Mouse (Mus musculus): ENCODE measurements around the gene Rnf17.

Gene Rnf17

GRCm38 (mm10) chr14:56402311-56403071 lies at the start of gene Rnf17:
Rnf17 (plus strand) TSS chr14:56402581.
- DNase-seq, result no peak

GRCm38 (mm10) chr14:56354803-56355202 lies 47.6 kb upstream of the Rnf17 start:
- no peak for DNase-seq

- DNase-seq, result no peak
Observed at GRCm38 (mm10) chr14:56355396-56355795, 47.0 kb upstream of the Rnf17 start.

GRCm38 (mm10) chr14:56356196-56356595 lies 46.2 kb upstream of the Rnf17 start:
- no peak for DNase-seq

GRCm38 (mm10) chr14:56358422-56358821 lies 44.0 kb upstream of the Rnf17 start:
- DNase-seq, result no peak

- DNase-seq, result no peak
Observed at GRCm38 (mm10) chr14:56359131-56359530, 43.2 kb upstream of the Rnf17 start.

GRCm38 (mm10) chr14:56364711-56365237 lies 37.6 kb upstream of the Rnf17 start, which contains the start of gene Atp12a:
Atp12a (plus strand) TSS chr14:56365068.
- DNase-seq, result no peak

GRCm38 (mm10) chr14:56365292-56365691 lies 37.1 kb upstream of the Rnf17 start:
- DNase-seq, result no peak

- no peak for DNase-seq
Observed at GRCm38 (mm10) chr14:56366712-56367111, 35.7 kb upstream of the Rnf17 start.

GRCm38 (mm10) chr14:56368834-56369233 lies 33.5 kb upstream of the Rnf17 start:
- DNase-seq, result no peak

- peak; percentile 79 for DNase-seq
Observed at GRCm38 (mm10) chr14:56375731-56376130, 26.6 kb upstream of the Rnf17 start.

- DNase-seq, result no peak
Observed at GRCm38 (mm10) chr14:56377745-56378144, 24.6 kb upstream of the Rnf17 start.

- no peak for DNase-seq
Observed at GRCm38 (mm10) chr14:56379336-56379735, 23.0 kb upstream of the Rnf17 start.

- DNase-seq, result no peak
Observed at GRCm38 (mm10) chr14:56382366-56382765, 20.0 kb upstream of the Rnf17 start.

GRCm38 (mm10) chr14:56390247-56390646 lies 12.1 kb upstream of the Rnf17 start:
- DNase-seq, result no peak

- no peak for DNase-seq
Observed at GRCm38 (mm10) chr14:56393704-56394312, 8.6 kb upstream of the Rnf17 start.

- peak; percentile 15 for DNase-seq
Observed at GRCm38 (mm10) chr14:56398001-56398400, 4.4 kb upstream of the Rnf17 start.

GRCm38 (mm10) chr14:56403072-56403375 lies 643 bp downstream of the Rnf17 start:
- no peak for DNase-seq

GRCm38 (mm10) chr14:56462090-56462489 lies 59.7 kb downstream of the Rnf17 start:
- DNase-seq, result no peak

GRCm38 (mm10) chr14:56462729-56463128 lies 60.3 kb downstream of the Rnf17 start:
- no peak for DNase-seq

GRCm38 (mm10) chr14:56468145-56468544 lies 65.8 kb downstream of the Rnf17 start:
- DNase-seq, result no peak

GRCm38 (mm10) chr14:56489806-56490205 lies 87.4 kb downstream of the Rnf17 start:
- no peak for DNase-seq

GRCm38 (mm10) chr14:56502407-56502806 lies 100.0 kb downstream of the Rnf17 start:
- no peak for DNase-seq

- DNase-seq, result no peak
Observed at GRCm38 (mm10) chr14:56506743-56507142, 104.4 kb downstream of the Rnf17 start.

Measured in cerebellum, adult 8-10 months (tissue).